Mouse (Mus musculus): ENCODE measurements around the gene Mgat3.

Gene Mgat3

DNA sequence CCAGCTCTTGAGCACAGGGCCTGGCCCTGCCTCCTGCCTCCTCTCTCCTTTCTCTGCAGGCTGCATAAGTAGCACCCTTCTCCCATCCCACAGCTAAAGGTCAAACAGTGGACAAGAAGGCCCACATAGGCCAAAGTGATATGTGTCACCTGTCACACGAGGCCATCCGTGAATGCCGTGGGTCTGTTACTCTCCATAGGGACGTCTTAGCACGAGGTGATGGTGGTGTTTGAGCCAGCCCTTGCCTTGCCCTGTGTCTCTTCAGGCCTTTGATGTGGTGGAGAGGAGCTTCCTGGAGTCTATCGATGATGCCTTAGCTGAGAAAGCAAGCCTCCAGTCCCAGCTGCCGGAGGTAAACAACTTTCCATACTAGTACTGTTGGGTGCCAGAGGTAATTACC lies 24.0 kb upstream of the Mgat3 start:
- DNase-seq (ENCODE audit: low spot score): no peak

GRCm38 (mm10) chr15:80152663-80153062 lies 20.9 kb upstream of the Mgat3 start:
- peak; percentile 31 for DNase-seq (ENCODE audit: low spot score)

DNA sequence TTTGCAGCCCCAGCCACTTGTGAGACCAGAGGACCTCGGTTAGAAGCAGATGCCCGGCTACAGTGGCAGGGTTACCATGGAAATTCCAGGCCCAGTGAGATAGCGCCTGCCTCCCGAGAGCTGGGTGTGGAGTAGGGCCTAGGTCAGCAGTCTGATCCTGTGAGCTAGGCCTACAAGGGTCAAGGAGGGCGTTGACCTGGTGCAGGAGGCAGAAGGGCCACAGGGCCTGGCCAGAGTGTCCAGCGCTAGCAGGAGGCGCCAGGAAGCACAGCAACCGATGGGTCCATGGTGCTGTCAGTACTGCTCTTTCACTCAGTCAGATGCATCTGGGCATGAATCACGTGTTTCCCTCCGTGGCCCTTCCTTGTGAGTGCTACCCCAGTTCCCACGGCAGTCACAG lies 19.8 kb upstream of the Mgat3 start:
- no peak for DNase-seq (ENCODE audit: low spot score)

- no peak for DNase-seq (ENCODE audit: low spot score)
Measured at GRCm38 (mm10) chr15:80155707-80156106, 17.8 kb upstream of the Mgat3 start.

GRCm38 (mm10) chr15:80157197-80157943 lies 16.2 kb upstream of the Mgat3 start:
- no peak for DNase-seq (ENCODE audit: low spot score)

DNA sequence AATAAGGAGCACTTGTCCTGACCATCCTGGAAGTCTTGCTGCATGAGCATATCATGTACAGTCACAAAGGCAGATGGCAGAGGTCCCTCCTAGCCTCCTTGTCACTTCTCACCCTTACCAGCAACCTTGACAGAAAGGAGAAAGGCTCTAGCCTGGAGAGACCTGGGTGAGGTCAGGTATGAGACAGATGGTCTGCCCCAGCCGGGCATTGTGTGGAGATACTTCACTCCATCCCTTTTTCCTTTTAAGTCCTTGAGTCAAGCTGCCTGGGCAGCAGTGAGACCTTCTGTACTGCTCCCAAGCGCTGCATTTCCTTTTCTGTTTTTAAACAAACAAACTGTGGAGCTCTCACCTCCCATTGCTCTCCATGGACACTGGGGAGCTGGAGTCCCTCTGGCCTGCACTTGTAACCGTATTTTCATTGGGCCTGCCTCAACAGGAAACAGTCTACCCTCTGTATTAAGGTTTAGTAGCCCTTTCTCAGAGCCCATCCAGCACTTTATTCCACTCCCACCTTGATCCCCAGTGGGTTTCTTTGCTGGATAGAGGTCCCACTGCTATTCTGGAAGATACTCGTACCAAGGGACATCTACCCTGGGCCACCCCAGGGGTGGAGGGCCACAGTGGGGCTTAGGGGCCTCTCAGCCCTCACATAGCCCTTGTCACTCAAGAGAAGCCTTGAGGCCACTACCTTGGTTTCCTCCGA lies 15.4 kb upstream of the Mgat3 start:
- no peak for DNase-seq (ENCODE audit: low spot score)

- DNase-seq (ENCODE audit: low spot score): no peak
Measured at GRCm38 (mm10) chr15:80158707-80159090, 14.8 kb upstream of the Mgat3 start.

DNA sequence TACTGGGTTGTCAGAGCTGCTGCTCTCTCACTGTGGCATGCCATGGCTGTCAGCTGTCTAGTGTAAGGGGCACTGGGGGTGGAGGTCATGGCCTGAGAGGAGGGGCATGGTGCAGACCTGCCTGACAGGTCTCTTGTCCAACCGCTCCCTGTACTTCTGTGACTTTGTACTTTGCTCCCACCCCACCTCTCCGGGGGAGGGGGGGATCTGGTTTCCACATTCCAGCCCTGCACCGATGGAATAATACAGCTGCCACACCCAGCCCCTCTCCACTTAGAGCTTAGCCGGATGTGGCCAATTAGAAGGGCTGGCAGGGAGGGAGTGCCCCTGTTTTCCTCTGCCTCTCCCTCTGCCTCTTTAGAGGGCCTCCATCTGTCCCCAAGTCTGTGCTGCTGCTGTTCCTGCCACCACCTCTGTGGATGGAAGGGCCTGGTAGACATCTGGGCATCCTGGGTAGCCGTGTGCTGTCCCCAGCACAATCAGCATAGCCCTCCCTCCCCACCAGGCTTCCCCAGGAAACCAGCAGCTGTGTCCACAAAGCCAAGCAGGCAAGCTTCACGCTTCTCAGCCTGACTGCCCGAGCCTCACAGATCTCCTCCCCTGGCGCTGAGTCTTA lies 14.1 kb upstream of the Mgat3 start:
- peak; percentile 71 for DNase-seq (ENCODE audit: low spot score)

- DNase-seq (ENCODE audit: low spot score): no peak
Measured at GRCm38 (mm10) chr15:80160223-80160622, 13.3 kb upstream of the Mgat3 start.

GRCm38 (mm10) chr15:80160726-80161125 lies 12.8 kb upstream of the Mgat3 start:
- no peak for DNase-seq (ENCODE audit: low spot score)

- no peak for DNase-seq (ENCODE audit: low spot score)
Measured at GRCm38 (mm10) chr15:80161199-80161598, 12.3 kb upstream of the Mgat3 start.

DNA sequence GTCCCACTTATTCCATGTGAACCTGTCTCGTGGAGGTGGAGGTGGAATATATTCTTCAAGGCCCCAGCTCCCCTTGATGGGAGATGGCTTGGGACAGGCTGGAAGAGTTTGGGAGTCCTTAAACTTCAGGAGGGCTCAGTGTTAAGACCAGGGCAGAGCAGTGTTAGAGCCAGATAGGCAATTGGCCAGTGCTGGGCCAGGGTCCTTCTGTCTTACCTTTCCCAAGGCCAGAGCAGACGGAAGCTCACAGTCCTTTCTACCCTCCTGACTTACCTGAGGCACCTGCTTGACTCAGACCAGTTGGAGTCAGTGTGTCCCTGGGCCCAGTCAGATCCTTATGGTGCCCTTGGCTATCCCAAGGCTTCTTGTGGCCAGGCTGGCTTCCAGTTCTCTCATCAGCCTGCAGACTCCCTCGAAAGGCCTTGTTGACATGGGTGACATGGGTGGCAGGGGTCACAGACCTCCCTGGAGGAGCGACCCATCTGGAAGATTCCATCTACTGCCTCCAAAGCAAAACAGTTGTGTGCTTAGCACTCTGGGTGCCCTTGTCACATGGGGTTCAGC lies 11.0 kb upstream of the Mgat3 start:
- no peak for DNase-seq (ENCODE audit: low spot score)

DNA sequence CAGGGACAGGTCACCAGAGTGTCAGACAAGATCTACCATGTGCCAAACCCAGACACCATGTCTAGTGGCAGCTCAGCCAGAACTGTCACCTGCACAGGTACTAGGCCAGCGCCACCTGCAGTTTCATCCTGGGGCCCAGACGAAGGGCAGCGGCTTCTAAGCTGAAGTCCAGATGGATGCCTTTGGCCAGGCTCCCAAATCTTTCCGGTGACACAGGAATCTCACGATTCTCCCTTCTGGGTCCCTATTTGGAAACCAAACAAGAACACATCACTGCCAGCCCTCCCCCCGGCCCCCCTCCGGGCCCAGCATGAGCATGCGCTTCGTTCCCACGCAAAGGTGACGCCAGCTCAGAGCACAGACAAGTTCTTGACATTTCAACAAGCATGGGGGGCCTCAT lies 10.2 kb upstream of the Mgat3 start:
- DNase-seq (ENCODE audit: low spot score): no peak

DNA sequence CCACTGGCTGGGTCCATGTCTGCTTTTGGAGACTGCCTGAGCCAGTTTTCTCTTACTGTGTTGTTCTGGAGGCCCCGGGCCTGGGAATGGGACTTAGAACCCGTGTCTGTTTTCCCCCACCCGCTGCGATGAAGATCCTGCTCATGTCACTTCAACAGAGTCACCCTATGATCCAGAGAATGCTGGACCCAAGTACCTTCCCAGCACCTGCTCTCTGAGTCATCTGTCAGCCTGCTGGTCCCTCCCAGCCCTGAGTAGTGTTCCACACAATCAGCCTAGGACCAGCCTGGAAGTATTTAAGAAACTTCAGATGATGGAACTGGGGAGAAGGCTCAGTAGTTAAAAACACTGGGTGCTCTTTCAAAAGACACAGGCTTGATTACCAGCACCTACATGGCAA lies 9.8 kb upstream of the Mgat3 start:
- no peak for DNase-seq (ENCODE audit: low spot score)

DNA sequence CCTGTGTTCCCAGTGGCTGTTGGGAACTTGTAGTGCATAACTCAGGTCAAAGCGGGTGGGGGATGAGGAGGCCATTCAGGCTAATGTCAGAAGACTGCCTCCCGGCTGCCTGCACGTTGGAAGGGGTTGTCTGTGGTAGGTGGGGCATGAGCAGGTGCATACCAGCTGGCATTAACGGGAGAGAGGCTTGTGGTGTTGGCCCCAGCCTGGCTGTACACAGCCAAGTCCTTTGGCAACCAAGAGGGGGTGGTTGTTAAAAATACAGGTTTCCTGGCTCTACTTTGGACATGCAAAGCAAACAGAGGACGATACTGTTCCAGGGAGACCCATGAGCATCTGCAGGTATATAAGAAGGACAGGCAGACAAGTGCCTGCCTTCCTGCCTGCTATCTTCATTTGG lies 8.1 kb upstream of the Mgat3 start:
- DNase-seq (ENCODE audit: low spot score): no peak

DNA sequence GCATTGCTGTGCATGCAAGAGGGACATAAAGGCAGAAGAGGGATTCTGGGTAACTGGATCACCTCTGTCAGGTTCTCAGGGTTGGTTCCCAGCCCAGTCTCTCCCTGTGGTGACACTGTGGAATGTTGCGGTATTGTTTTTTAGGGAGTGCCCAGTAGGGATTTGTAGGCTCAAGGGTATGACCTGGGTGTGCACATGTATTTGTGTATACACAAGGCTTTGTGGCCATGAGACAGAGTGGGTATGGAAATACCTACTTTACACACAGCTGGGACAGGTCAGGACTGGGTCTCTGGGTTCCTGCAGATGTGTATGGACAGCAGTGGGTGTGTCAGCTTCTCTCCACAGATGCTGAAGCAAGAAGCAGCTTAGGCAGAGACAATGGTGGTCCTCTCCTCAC lies 4.0 kb upstream of the Mgat3 start:
- DNase-seq (ENCODE audit: low spot score): peak; percentile 29

- no peak for DNase-seq (ENCODE audit: low spot score)
Measured at GRCm38 (mm10) chr15:80170357-80170756, 3.2 kb upstream of the Mgat3 start.

GRCm38 (mm10) chr15:80171286-80171685 lies 2.2 kb upstream of the Mgat3 start:
- DNase-seq (ENCODE audit: low spot score): no peak

- DNase-seq (ENCODE audit: low spot score): no peak
Measured at GRCm38 (mm10) chr15:80171791-80172190, 1.7 kb upstream of the Mgat3 start.

- DNase-seq (ENCODE audit: low spot score): no peak
Measured at GRCm38 (mm10) chr15:80173781-80174597, 468 bp downstream of the Mgat3 start.

DNA sequence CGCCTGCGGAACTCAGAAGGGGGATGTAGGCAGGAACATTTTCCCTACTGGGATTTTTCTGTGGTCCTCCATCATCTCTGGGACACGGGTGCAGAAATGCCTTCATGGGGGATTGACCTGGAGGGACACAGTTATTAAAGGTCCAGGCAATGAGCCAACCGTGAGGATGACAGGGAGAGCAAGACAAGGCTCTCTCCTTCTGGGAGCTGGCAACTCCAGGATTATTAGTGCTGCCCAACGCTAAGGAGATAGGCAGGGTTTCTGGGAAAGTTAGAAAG lies 1.0 kb downstream of the Mgat3 start:
- DNase-seq (ENCODE audit: low spot score): no peak

GRCm38 (mm10) chr15:80175316-80175715 lies 1.8 kb downstream of the Mgat3 start:
- no peak for DNase-seq (ENCODE audit: low spot score)

All from urinary bladder, postnatal 14 days (tissue).